Mouse (Mus musculus): Measurements from ENCODE around the gene 4930505A04Rik. TPM values are rescaled to one million over a fixed set of nuclear protein-coding genes. Genes with fewer than 3 reads are reported as not detected.
A peak's percentile ranks its signal among the peaks of the same experiment; 100 is the strongest.
"Not testable (repeated sequence)": the region's sequence is repeated elsewhere in the genome, so short reads cannot be mapped to it uniquely, and the experiment has no call there.

Gene 4930505A04Rik
- polyA plus RNA-seq, 1 experiment, result 0.19 TPM

DNA sequence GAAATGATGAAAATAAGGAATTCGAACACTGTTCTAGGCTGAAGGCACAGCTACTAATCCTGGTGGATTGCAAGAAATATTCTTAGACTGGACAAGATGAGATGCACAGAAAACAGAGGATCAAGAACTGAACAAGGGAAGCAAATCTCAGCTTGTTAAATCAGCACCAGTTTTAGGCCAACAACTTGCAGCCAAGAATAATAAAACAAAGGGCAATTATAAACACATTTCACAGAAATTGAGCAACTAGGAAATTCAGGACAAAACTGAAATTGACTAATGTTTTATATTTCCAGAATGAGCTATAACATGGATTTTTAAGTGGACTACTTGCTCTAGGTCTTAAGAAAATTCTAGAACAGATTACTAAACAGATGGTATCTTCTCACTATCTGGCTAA is 24.1 kb downstream of the 4930505A04Rik start:
- DNase-seq (ENCODE audit: low read depth), result no peak
- TF ChIP-seq POLR2A (IDR thresholded peaks at IDR 0.05; ENCODE audit: borderline replicate concordance, extremely low read depth, insufficient read depth, insufficient read length, poor library complexity, severe bottlenecking) (no peak), CTCF (IDR thresholded peaks at IDR 0.05; ENCODE audit: borderline replicate concordance, extremely low read depth, insufficient read depth, insufficient read length) (no peak)

DNA sequence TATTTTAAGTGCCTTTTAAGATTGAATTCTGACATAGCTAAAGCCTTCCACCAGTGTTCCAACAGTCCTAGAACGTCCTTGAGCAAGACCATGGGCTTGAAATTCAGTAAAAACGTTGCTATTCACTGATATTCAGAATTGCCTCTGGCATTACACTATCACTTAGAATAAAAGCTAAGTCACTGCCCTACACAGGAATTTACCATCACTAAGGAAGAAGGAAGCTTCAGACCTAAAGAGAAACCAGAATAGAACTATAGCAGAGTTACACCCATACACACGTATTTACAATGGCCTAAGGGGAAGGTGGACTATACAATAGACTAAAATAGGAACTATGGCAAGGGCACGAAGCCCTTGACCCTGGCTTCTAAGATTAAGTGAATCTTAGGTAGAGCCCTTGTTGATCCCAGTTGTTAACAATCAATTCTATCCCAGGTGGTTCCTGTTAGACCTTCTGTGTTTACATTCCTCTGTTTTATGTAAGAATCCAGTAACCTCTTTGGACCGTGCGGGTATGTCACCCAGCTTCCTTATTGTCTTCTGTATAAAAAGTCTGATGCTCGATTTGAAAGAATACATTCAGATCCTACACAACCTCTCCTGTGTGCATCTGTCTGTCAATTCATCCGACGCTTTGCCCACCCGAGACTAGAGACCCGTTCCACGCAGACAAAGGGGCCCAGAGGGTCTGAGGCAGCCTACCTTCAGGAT is 27.3 kb downstream of the 4930505A04Rik start:
- DNase-seq (ENCODE audit: low read depth), result not testable (repeated sequence)

DNA sequence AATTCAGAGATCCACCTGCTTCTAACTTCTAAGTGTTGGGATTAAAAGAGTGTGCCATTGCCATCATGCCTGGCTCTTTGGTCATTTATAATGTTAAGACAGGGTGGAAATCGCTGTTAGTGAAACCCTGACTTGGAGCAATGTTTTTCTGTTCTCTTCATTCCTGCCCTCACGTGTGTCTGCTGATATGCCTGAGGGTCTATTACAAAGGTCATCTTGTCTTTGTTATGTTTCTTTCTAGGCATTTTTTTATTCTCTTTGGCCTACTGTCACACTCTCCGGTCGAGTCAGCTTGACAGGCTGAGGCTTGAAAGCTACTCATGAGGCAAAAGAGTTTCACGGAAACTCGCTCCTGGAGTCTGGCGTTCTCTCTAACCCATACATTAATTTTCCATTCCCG is 27.9 kb downstream of the 4930505A04Rik start:
- TF ChIP-seq CTCF (IDR thresholded peaks at IDR 0.05; ENCODE audit: borderline replicate concordance, extremely low read depth, insufficient read depth, insufficient read length), result no peak
- no peak for TF ChIP-seq POLR2A (IDR thresholded peaks at IDR 0.05; ENCODE audit: borderline replicate concordance, extremely low read depth, insufficient read depth, insufficient read length, poor library complexity, severe bottlenecking)
- DNase-seq (ENCODE audit: low read depth), result no peak

- no peak for DNase-seq (ENCODE audit: low read depth)
- TF ChIP-seq CTCF (IDR thresholded peaks at IDR 0.05; ENCODE audit: borderline replicate concordance, extremely low read depth, insufficient read depth, insufficient read length) (no peak), POLR2A (IDR thresholded peaks at IDR 0.05; ENCODE audit: borderline replicate concordance, extremely low read depth, insufficient read depth, insufficient read length, poor library complexity, severe bottlenecking) (no peak)
These were observed 38.2 kb downstream of the 4930505A04Rik start for GRCm38 (mm10) chr11:30433256-30433950.

DNA sequence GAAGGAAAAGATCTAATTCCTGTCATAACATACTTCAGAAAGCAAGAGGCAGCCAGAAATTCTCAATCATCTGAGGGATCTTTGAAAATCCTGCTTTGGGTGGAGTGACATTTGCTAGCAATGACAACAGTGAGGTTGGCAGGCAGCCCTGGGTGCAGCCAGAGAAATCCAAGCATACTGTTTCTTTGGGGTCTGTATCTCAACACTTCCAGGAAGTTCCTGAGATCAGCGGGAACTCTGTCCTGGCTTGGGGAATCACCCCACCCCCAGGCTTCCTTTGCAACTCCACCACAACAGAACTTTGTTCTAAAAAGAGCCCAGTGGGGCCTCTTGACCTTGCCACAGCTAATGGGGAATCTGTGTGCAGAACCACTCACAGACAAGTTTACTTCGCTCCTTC is 66.0 kb downstream of the 4930505A04Rik start:
- TF ChIP-seq CTCF (IDR thresholded peaks at IDR 0.05; ENCODE audit: borderline replicate concordance, extremely low read depth, insufficient read depth, insufficient read length), result no peak
- DNase-seq (ENCODE audit: low read depth), result peak; percentile 28

- no peak for TF ChIP-seq POLR2A (IDR thresholded peaks at IDR 0.05; ENCODE audit: borderline replicate concordance, extremely low read depth, insufficient read depth, insufficient read length, poor library complexity, severe bottlenecking)
- DNase-seq (ENCODE audit: low read depth), result no peak
These were observed 66.9 kb downstream of the 4930505A04Rik start for GRCm38 (mm10) chr11:30404619-30405200.

- TF ChIP-seq CTCF (IDR thresholded peaks at IDR 0.05; ENCODE audit: borderline replicate concordance, extremely low read depth, insufficient read depth, insufficient read length), result no peak
- no peak for TF ChIP-seq POLR2A (IDR thresholded peaks at IDR 0.05; ENCODE audit: borderline replicate concordance, extremely low read depth, insufficient read depth, insufficient read length, poor library complexity, severe bottlenecking)
- no peak for DNase-seq (ENCODE audit: low read depth)
These were observed 77.3 kb downstream of the 4930505A04Rik start for GRCm38 (mm10) chr11:30394351-30394750.

GRCm38 (mm10) chr11:30383076-30383475 is 88.6 kb downstream of the 4930505A04Rik start:
- no peak for TF ChIP-seq CTCF (IDR thresholded peaks at IDR 0.05; ENCODE audit: borderline replicate concordance, extremely low read depth, insufficient read depth, insufficient read length)
- TF ChIP-seq POLR2A (IDR thresholded peaks at IDR 0.05; ENCODE audit: borderline replicate concordance, extremely low read depth, insufficient read depth, insufficient read length, poor library complexity, severe bottlenecking), result no peak
- no peak for DNase-seq (ENCODE audit: low read depth)

Other genes with a start within 250 kb of the 4930505A04Rik start
- 91.0 and 174 TPM in 2 replicates for gene Sptbn1, start 203.7 kb downstream of the 4930505A04Rik start, polyA plus RNA-seq (2012; rRNA removed)
- gene Acyp2, start 177.8 kb upstream of the 4930505A04Rik start, polyA plus RNA-seq (2012; rRNA removed), result 6.0 and 8.1 TPM in 2 replicates